Mouse (Mus musculus) embryonic facial prominence, embryonic 15.5 days (tissue): ENCODE measurements around the gene Pgbd1. TPM values are rescaled to one million over a fixed set of nuclear protein-coding genes. Genes with fewer than 3 reads are reported as not detected.

Source experiments
- ATAC-seq: fragments of 200-750 bp; cut with Nextera tagmentation; 2 replicates; pipeline ENCODE4 v1.8.0; 2017; ENCODE audit warnings: low read depth, moderate TSS enrichment; ENCODE audit not compliant: insufficient number of reproducible peaks, low FRiP score, low TSS enrichment
- H3K27ac ChIP-seq: fragments of 300-500 bp; sonication (generic); replicated peaks from 2 replicates; pipeline ENCODE4 v1.5.1; 2015; ENCODE audit warnings: mild to moderate bottlenecking, inconsistent platforms
- H3K27me3 ChIP-seq: fragments of 300-500 bp; sonication (generic); 2 replicates; pipeline ENCODE4 v1.6.1; 2015; ENCODE audit warnings: inconsistent platforms
- H3K36me3 ChIP-seq: fragments of 300-500 bp; sonication (generic); 2 replicates; pipeline ENCODE4 v1.6.1; 2015; ENCODE audit warnings: mild to moderate bottlenecking, inconsistent platforms
- H3K4me1 ChIP-seq: fragments of 300-500 bp; sonication (generic); 2 replicates; pipeline ENCODE4 v1.6.1; 2015; ENCODE audit warnings: inconsistent platforms
- H3K4me2 ChIP-seq: fragments of 300-500 bp; sonication (generic); replicated peaks from 2 replicates; pipeline ENCODE4 v1.6.1; 2015; ENCODE audit warnings: mild to moderate bottlenecking, inconsistent platforms
- H3K4me3 ChIP-seq: fragments of 300-500 bp; sonication (generic); replicated peaks from 2 replicates; pipeline ENCODE4 v1.5.1; 2015; ENCODE audit warnings: mild to moderate bottlenecking, inconsistent platforms
- H3K9ac ChIP-seq: fragments of 300-500 bp; sonication (generic); 2 replicates; pipeline ENCODE4 v1.6.1; 2015; ENCODE audit warnings: inconsistent platforms
- H3K9me3 ChIP-seq: fragments of 300-500 bp; sonication (generic); replicated peaks from 2 replicates; pipeline ENCODE4 v1.6.1; 2016; ENCODE audit warnings: inconsistent platforms
- WGBS: fragments of 180-500 bp; shearing (Covaris S2); methylation state at CpG from one replicate; pipeline ENCODE4 v1.1.7; 2015; 5-methylcytosine and 5-hydroxymethylcytosine counted together
- polyA plus RNA-seq: library from polyadenylated mRNA; unstranded; fragments of >200 nt; fragmentation: Nextera tagmentation; extraction: Ambion mirVana; gene quantifications from 2 replicates; pipeline ENCODE4 v1.2.1, GENCODE M21; 2015

The Pgbd1 gene
- polyA plus RNA-seq, 1 experiment from 2014 or later = 3.4 TPM

DNA sequence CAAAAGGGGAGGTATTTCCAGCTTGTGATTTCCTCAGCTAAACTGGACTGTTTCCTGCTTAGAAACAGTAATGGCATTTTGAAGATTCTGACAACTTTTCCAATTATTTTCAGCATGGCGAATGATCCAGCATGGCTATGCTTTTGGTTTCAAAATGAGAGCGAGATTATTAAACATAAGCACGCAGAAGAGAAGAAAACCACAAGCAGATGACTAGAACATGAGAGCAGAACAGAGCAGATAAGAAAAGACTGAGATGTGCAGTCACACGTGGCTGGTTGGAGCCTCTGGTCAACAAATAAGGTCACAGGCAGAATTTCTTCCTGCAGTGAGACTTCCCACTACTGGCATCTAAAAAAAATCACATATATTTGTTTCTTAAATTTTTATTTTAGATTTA is 25.6 kb downstream of the Pgbd1 start:
- Histone ChIP-seq H3K4me1 (0 out of 2 replicates have a peak, but pooled peaks cover 4% of the 10 kb centered on the region), H3K4me3 (no peak overlapping the region), H3K4me2 (no peak overlapping the region), H3K9me3 (no peaks in the 10 kb centered on the region), H3K36me3 (no peaks in the 10 kb centered on the region), H3K27ac (no peak overlapping the region), H3K27me3 (no peaks in the 10 kb centered on the region), H3K9ac (no peak overlapping the region)
- ATAC-seq = no peak
- 70% methylated on average over 4 of the region's 4 CpGs for WGBS

DNA sequence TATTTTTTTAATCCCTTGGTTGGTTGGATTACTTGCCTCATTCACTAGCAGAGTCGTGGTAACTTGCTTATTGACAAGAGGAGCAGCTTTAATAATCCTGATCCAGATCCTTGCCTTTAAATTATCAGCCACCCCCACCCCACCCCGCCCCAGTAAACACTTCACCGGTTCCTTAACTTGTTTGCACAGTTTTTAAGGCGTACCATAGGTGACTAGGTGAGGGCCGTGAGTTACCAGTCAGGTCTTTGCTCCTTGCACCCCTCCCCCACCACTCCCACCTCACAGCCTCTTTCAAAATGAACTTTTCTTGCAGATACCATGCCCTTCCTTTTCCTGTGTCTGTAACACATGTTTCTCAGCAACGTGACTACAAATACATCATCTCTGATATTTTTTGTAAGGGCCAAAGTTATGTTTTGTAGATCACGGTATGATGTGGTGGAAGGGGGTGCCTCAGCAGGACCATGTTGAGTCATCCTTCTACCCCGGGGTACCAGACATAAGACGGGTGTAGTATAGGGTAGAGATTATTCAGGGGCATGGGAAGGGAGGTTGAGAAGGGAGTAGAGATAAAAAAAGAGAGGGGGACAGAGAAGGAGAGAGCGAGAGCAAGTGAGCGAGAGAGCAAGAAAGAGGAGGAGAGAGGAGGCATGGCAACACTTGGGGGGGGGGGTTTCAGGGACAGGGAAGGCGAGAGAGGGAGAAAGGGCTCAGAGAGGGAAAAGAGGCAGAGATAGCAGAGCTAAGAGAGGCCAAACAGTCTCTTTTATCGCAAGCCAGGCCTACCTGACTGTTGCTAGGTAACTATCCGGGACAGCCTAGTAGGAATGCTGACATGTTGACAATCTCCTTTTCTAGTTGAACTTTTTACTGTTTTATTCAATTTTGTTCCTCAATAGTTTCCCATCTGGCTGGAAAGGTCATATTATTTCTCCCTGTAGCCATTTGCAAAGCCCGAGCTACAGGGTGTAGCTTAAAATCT is 26.3 kb downstream of the Pgbd1 start:
- Histone ChIP-seq H3K4me3 (no peak overlapping the region), H3K9me3 (no peaks in the 10 kb centered on the region), H3K27me3 (no peaks in the 10 kb centered on the region), H3K4me2 (no peak overlapping the region), H3K36me3 (no peaks in the 10 kb centered on the region), H3K9ac (no peak overlapping the region), H3K4me1 (0 out of 2 replicates have a peak, but pooled peaks cover 4% of the 10 kb centered on the region), H3K27ac (no peak overlapping the region)
- WGBS = 65% methylated on average over 15 of the region's 15 CpGs
- no peak for ATAC-seq

DNA sequence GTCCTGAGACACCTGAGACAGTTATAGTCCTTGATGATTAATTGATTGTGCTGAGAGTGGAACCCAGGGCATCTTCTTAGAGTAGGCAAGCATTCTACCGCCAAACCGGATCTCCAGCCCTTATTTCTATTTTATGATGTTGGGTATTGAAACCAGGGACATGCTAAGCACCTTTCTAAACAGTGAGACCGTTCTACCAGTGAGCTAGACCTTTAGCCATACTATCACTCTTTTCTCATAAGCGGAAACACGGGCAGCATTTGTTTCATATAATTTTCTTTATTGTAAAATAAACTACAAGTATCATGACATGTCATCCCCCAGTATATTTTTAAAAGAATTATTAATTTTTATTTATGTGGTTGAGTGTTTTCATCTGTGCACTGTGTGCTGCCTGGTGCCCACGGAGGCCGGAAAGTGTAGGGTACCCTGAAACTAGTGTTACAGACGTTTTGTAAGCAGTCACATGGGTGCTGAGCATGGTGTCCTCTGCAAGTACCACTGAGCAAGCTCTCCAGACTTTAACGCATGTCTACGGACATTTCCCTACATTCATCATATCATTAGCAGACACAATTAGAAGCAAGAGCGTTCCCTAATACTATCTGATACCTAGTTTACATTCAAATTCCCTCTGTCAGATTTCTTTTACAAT is 31.9 kb downstream of the Pgbd1 start:
- no peaks in the 10 kb centered on the region for H3K36me3 ChIP-seq
- no peak for ATAC-seq

DNA sequence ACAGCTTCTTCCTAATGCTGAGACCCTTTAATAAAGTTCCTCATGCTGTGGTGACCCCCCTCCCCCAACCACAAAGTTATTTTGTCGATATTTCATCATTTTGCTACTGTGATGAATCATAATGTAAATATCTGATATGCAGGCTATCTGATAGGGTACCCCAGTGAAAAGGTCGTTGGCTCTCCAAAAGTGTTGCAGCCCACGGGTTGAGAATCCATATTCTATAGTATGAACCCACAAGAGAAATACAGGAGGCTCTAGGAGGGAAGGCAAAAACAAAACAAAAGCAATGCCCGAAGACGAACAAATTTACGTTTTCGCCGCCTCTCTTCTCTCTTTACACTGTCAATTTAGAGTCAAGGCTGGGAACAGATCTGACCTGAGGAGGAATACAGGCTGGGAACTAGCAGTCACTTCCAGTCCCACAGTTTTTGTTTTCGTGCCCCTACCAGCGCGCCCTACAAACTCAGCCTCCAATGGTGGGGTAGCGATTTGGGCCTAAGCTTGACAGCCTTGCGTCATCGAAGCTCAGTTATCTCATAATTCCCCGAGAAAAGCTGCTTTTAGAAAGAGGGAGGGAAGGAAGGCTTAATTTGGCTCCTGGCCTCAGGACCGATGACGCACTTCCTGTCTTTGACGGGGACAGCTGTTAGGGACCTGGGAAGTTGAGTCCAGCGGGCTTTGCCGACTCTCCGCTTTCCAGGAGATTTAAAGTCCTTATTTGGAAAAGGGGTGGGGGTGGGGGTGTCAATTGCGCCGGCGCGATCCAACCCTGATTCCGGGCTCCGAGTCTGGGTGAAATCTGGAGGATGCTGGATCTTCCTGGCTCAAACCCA is 32.7 kb downstream of the Pgbd1 start:
- Histone ChIP-seq H3K9ac (peak overlapping the region; percentile 58), H3K27me3 (no peaks in the 10 kb centered on the region), H3K27ac (peak overlapping the region; percentile 88), H3K4me1 (peaks cover 8% of the 10 kb centered on the region; the same call in 1 of the 2 replicates), H3K4me2 (peak overlapping the region; percentile 75), H3K4me3 (peak overlapping the region; percentile 57), H3K9me3 (no peaks in the 10 kb centered on the region), H3K36me3 (no peaks in the 10 kb centered on the region)
- 2% methylated on average over 27 of the region's 27 CpGs for WGBS
- ATAC-seq = peak; percentile 92

More for the DNA sequence above, 31.9 kb downstream of the Pgbd1 start:
- H3K4me2 ChIP-seq = peak overlapping the region; percentile 75
- H3K27ac ChIP-seq = peak overlapping the region; percentile 88
- H3K4me1 ChIP-seq = peaks cover 8% of the 10 kb centered on the region; the same call in 1 of the 2 replicates
- H3K9me3 ChIP-seq = no peaks in the 10 kb centered on the region
- peak overlapping the region; percentile 58 for H3K9ac ChIP-seq
- peak overlapping the region; percentile 57 for H3K4me3 ChIP-seq
- 49% methylated on average over 11 of the region's 11 CpGs for WGBS
- H3K27me3 ChIP-seq = no peaks in the 10 kb centered on the region

DNA sequence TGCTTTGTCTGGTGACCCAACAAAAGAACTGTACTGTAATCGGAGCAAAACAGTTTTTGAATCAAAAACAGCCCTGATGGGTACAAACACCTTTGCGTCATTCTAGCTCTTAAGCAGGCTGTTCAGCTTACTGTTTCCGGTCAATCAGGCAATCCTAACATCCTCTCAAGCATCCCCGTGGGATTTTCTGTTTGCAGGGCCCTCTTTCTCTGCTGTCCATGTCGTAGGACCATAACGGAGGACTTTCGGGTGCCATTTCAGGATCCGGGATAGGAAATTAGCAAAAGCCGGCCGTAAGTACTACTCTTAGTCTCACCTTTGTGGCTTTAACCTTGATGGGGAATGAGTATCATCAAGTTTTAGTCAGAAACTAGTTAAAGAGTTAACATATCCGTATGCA is 33.5 kb downstream of the Pgbd1 start:
- 73% methylated on average over 11 of the region's 11 CpGs for WGBS
- no peaks in the 10 kb centered on the region for H3K9me3 ChIP-seq
- no peaks in the 10 kb centered on the region for H3K27me3 ChIP-seq
- no peaks in the 10 kb centered on the region for H3K36me3 ChIP-seq
- H3K4me2 ChIP-seq = peak overlapping the region; percentile 75
- no peak overlapping the region for H3K9ac ChIP-seq
- no peak for ATAC-seq
- H3K27ac ChIP-seq = no peak overlapping the region
- no peak overlapping the region; the same call in 1 of the 2 replicates for H3K4me3 ChIP-seq
- H3K4me1 ChIP-seq = peaks cover 8% of the 10 kb centered on the region; the same call in 1 of the 2 replicates

DNA sequence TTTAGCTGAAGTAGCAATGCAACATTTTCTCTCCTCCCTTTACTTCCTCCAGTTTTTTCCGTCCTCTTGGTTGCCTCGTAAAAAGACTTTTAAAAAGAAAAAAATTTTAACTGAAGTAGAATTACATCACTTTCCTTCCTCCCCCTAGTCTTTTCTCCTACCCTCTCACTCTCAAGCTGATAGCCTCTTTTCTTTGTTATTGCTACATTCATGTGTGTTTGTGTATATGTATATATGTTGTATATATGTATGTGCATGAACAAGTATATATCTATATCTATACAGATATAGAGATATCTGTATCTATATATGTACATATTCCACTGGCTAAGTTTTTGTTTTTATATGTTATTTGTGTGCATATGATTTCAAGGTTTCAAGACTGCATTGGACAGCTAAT is 38.0 kb downstream of the Pgbd1 start:
- H3K4me3 ChIP-seq = peak overlapping the region; percentile 89
- peak overlapping the region; percentile 66; the same call in 1 of the 2 replicates for H3K27ac ChIP-seq
- no peak for ATAC-seq
- H3K9ac ChIP-seq = peak overlapping the region; percentile 81
- H3K27me3 ChIP-seq = no peaks in the 10 kb centered on the region
- WGBS = 0% methylated on average over 2 of the region's 2 CpGs
- H3K9me3 ChIP-seq = no peaks in the 10 kb centered on the region
- H3K36me3 ChIP-seq = peaks cover 12% of the 10 kb centered on the region
- peaks cover 16% of the 10 kb centered on the region for H3K4me1 ChIP-seq
- peak overlapping the region; percentile 52 for H3K4me2 ChIP-seq

DNA sequence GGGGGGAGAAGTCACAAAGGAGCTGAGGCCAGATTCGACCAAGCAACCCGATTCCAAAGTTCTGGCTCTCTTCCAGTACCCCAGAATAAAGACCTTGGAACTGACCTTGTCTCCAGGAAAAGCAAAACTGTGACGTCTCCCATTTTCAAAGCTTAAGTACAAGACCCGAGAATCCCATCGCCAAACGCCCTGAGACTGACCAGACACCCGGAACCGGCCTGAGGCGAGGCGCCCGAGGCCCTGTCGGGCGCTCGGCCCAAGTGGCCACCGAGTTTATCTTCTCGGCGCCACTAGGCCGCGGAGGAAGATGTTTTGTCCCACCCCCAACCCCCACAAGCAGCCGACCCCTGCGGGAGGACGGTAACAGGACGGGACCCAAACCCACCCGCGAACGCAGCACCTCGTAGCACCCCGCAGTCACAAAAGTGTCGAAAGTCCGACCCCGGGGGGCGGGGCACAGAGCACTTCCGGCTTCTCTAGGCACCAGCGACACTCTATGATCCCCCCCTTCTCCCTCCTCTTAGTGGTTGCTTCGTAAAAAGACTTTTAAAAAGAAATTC is 38.5 kb downstream of the Pgbd1 start, which contains the start of gene Zkscan3:
Zkscan3 (minus strand) TSS at position 469 of the 560 bp plus-strand sequence.
- H3K9ac ChIP-seq = peak within 1 kb of the TSS; percentile 81
- under 1% methylated on average over 35 of the region's 35 CpGs for WGBS
- ATAC-seq = peak; percentile 90
- H3K4me3 ChIP-seq = peak within 1 kb of the TSS; percentile 89
- H3K9me3 ChIP-seq = no peaks in the 10 kb centered on the region
- H3K4me2 ChIP-seq = peak within 1 kb of the TSS; percentile 52
- peak within 1 kb of the TSS; percentile 66 for H3K27ac ChIP-seq
- peaks cover 12% of the 10 kb centered on the region for H3K36me3 ChIP-seq
- no peaks in the 10 kb centered on the region for H3K27me3 ChIP-seq
- H3K4me1 ChIP-seq = peaks cover 11% of the 10 kb centered on the region

DNA sequence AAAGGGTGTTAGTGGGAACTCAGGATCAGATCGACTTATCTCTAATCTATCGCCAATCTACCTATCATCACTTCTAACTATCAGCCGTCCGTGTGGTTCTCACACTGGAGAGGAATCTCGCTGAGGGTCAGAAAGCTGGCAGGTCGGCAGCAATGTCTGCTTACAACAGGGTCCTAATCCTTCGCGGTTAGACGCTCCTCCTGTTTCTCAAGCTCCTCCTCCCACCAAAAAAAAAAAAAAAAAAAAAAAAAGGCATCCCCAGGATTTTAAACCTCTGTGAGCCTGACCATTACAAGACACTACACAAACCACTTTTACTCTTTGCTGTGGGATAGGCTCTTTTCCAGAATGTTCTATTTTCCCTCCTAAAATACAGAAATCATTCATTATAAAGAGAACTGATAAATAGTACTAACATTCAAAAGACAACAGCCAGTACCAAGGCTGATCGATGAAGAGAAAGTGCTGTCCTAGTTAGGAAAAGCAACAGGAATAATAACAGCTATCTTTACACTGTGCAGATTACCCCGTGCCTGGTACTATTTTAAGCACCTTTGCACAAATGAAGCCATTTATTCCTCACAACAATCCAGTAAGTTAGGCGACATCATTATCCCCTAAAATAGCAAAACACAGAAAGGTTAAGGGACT is 39.1 kb downstream of the Pgbd1 start:
- WGBS = 8% methylated on average over 12 of the region's 12 CpGs
- H3K27me3 ChIP-seq = no peaks in the 10 kb centered on the region
- peak overlapping the region; percentile 66; the same call in 1 of the 2 replicates for H3K27ac ChIP-seq
- H3K36me3 ChIP-seq = peaks cover 16% of the 10 kb centered on the region
- peak overlapping the region; percentile 81 for H3K9ac ChIP-seq
- peak overlapping the region; percentile 52 for H3K4me2 ChIP-seq
- H3K4me3 ChIP-seq = peak overlapping the region; percentile 89
- H3K4me1 ChIP-seq = peaks cover 9% of the 10 kb centered on the region
- no peak for ATAC-seq
- H3K9me3 ChIP-seq = no peaks in the 10 kb centered on the region

DNA sequence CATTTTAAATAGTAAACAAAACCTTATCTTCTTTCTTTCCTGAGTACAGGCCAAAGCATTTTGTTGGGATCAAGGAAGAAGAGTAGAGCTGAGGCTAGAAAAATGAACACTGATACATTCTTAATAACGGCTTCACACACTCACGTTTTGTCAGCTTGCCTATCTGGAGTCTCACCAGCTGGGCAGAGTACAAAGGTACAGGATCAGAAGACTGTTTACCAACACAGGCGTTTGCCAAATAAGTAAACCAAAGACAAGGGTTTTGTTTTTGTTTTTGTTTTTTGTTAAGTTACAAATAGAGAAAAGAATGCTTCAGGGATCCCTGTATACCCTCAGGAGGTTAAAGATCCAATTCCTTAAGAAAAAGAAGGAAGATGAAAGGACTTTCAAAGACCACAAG is 39.7 kb downstream of the Pgbd1 start:
- peak overlapping the region; percentile 52 for H3K4me2 ChIP-seq
- WGBS = 71% methylated on average over 3 of the region's 3 CpGs
- H3K9me3 ChIP-seq = no peaks in the 10 kb centered on the region
- H3K27ac ChIP-seq = no peak overlapping the region
- H3K4me3 ChIP-seq = peak overlapping the region; percentile 89
- peaks cover 9% of the 10 kb centered on the region for H3K4me1 ChIP-seq
- no peak overlapping the region for H3K9ac ChIP-seq
- no peaks in the 10 kb centered on the region for H3K27me3 ChIP-seq
- peaks cover 22% of the 10 kb centered on the region for H3K36me3 ChIP-seq
- ATAC-seq = no peak

DNA sequence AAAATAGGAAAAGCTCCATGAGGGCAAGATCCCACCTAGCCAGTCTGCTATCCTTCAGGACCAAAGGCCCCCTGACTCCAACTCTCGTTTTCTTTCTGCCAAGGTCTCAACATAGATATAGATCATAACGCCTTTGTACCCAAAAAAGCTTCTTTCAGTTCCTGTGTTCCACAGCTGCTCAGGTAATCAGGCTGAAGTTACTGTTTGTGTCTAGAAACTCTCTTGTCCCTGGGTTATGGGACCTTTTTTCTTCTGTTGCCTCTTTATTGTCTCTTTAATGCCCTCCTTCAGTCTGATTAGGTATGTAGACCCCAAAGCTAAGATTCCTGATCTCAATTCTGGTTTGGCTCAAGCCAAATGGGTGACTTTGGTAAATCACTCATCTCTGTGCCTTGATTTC is 43.4 kb downstream of the Pgbd1 start:
- Histone ChIP-seq H3K4me3 (no peak overlapping the region), H3K4me2 (no peak overlapping the region), H3K4me1 (peaks cover 9% of the 10 kb centered on the region), H3K27ac (no peak overlapping the region), H3K9me3 (no peaks in the 10 kb centered on the region), H3K9ac (no peak overlapping the region), H3K27me3 (no peaks in the 10 kb centered on the region), H3K36me3 (peaks cover 51% of the 10 kb centered on the region)
- WGBS = 80% methylated on average over 2 of the region's 2 CpGs
- ATAC-seq = no peak
